Mouse (Mus musculus) liver, postnatal 0 days (tissue): ENCODE measurements at regions not wholly inside any gene's neighbourhood (a gene's known extent, or its start where the extent isn't known, plus 50 kb on each side); places are given as distances from the start of the nearest gene placed in this dataset.

Experiments
- ATAC-seq: fragments of 200-750 bp; cut with Nextera tagmentation; 2 replicates; pipeline ENCODE4 v1.8.0; 2017; ENCODE audit warnings: mild to moderate bottlenecking, moderate library complexity
- DNase-seq: peaks from one replicate; pipeline ENCODE4 v3.0.0-alpha.2; 2016
- H3K27ac ChIP-seq: fragments of 300-500 bp; sonication (generic); 2 replicates; pipeline ENCODE4 v1.5.1; 2014; ENCODE audit warnings: antibody characterized with exemption, moderate library complexity, mild to moderate bottlenecking, low read depth
- H3K27me3 ChIP-seq: fragments of 300-500 bp; sonication (generic); 2 replicates; pipeline ENCODE4 v1.6.1; 2014; ENCODE audit warnings: low read length, control low read depth, mixed read lengths; ENCODE audit not compliant: insufficient read depth
- H3K36me3 ChIP-seq: fragments of 300-500 bp; sonication (generic); replicated peaks from 2 replicates; pipeline ENCODE4 v1.6.1; 2014; ENCODE audit warnings: mild to moderate bottlenecking, control low read depth, low read length, moderate library complexity, mixed read lengths; ENCODE audit not compliant: insufficient read depth
- H3K4me1 ChIP-seq: fragments of 300-500 bp; sonication (generic); 2 replicates; pipeline ENCODE4 v1.6.1; 2014; ENCODE audit warnings: antibody characterized with exemption, mild to moderate bottlenecking, control low read depth; ENCODE audit not compliant: insufficient read depth
- H3K4me2 ChIP-seq: fragments of 300-500 bp; sonication (generic); 2 replicates; pipeline ENCODE4 v1.6.1; 2014; ENCODE audit warnings: low read depth, mild to moderate bottlenecking, low read length, moderate library complexity, mixed read lengths
- H3K4me3 ChIP-seq: fragments of 300-500 bp; sonication (generic); 2 replicates; pipeline ENCODE4 v1.5.1; 2014; ENCODE audit warnings: low read depth, low read length
- H3K9ac ChIP-seq: fragments of 300-500 bp; sonication (generic); replicated peaks from 2 replicates; pipeline ENCODE4 v1.6.1; 2014; ENCODE audit warnings: mild to moderate bottlenecking, moderate library complexity
- H3K9me3 ChIP-seq: fragments of 300-500 bp; sonication (generic); 2 replicates; pipeline ENCODE4 v1.6.1; 2016; ENCODE audit warnings: mild to moderate bottlenecking, control low read depth, low read length, mixed read lengths
- CTCF ChIP-seq: sonication (generic); IDR thresholded peaks from 2 replicates; pipeline ENCODE4 v1.5.1; 2016; ENCODE audit warnings: antibody characterized with exemption, low read depth
- EP300 ChIP-seq: IDR thresholded peaks from 2 replicates; pipeline ENCODE4 v1.6.1; 2016; ENCODE audit warnings: antibody characterized with exemption, low read depth, mild to moderate bottlenecking
- WGBS: fragments of 180-500 bp; shearing (Covaris S2); extraction: QIAGEN DNeasy Blood & Tissue Kit; methylation state at CpG from one replicate; pipeline ENCODE4 v1.1.7; 2014; ENCODE audit not compliant: insufficient replicate concordance; 5-methylcytosine and 5-hydroxymethylcytosine counted together

- H3K4me3 ChIP-seq, result no peak overlapping the region
- no peak for ATAC-seq
- 79% methylated on average over 2 of the region's 2 CpGs for WGBS
These were observed 427.5 kb downstream of the 9330182O14Rik start for GRCm38 (mm10) chr15:40561661-40562060.

DNA sequence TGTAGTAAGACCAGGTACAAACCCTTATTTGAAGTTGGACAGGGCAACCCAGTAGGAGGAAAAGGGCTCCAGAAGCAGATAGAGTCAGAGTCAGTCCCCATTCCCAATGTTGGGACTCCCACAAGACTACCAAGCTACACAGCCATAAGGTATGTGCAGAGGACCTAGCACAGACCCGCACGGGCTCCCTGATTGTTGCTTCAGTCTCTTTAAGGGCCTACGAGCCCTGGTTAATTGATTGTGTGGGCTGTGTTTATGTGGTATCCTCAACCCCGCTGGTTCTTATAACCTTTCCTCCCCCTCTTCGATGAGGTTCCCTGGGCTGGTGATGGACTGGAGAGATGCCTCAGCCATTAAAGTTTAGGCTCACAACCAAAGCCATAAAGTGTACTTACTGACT is 431.6 kb downstream of the 9330182O14Rik start:
- no peak for ATAC-seq
- H3K27ac ChIP-seq, result no peak overlapping the region
- WGBS, result 69% methylated on average over 5 of the region's 5 CpGs

More at GRCm38 (mm10) chr15:40561661-40562060, 427.5 kb downstream of the 9330182O14Rik start:
- H3K9me3 ChIP-seq, result no peaks in the 10 kb centered on the region
- H3K36me3 ChIP-seq, result no peaks in the 10 kb centered on the region
- no peak overlapping the region for H3K4me2 ChIP-seq
- no peak overlapping the region for H3K27ac ChIP-seq
- H3K4me1 ChIP-seq, result no peaks in the 10 kb centered on the region
- no peaks in the 10 kb centered on the region for H3K27me3 ChIP-seq
- H3K9ac ChIP-seq, result no peak overlapping the region
- TF ChIP-seq CTCF (no peak), EP300 (no peak)
- no peak for DNase-seq

GRCm38 (mm10) chr15:40566481-40566880 is 432.3 kb downstream of the 9330182O14Rik start:
- TF ChIP-seq CTCF, result no peak
- Histone ChIP-seq H3K4me2 (no peak overlapping the region), H3K36me3 (no peaks in the 10 kb centered on the region), H3K4me3 (no peak overlapping the region), H3K27ac (no peak overlapping the region), H3K4me1 (no peaks in the 10 kb centered on the region), H3K9ac (no peak overlapping the region), H3K9me3 (no peaks in the 10 kb centered on the region), H3K27me3 (no peaks in the 10 kb centered on the region)
- no peak for DNase-seq
- ATAC-seq, result no peak
- WGBS, result 21% methylated on average over 4 of the region's 4 CpGs

More for the DNA sequence above, 431.6 kb downstream of the 9330182O14Rik start:
- Histone ChIP-seq H3K4me3 (no peak overlapping the region), H3K9ac (no peak overlapping the region), H3K36me3 (no peaks in the 10 kb centered on the region), H3K4me1 (no peaks in the 10 kb centered on the region), H3K9me3 (no peaks in the 10 kb centered on the region), H3K27me3 (no peaks in the 10 kb centered on the region), H3K4me2 (no peak overlapping the region)
- no peak for DNase-seq
- TF ChIP-seq EP300 (no peak), CTCF (no peak)

- no peak for ATAC-seq
- no peaks in the 10 kb centered on the region for H3K9me3 ChIP-seq
- WGBS, result 70% methylated on average over 1 of the region's 1 CpGs
- H3K9ac ChIP-seq, result no peak overlapping the region
- no peak overlapping the region for H3K27ac ChIP-seq
- H3K4me1 ChIP-seq, result no peaks in the 10 kb centered on the region
- no peak overlapping the region for H3K4me2 ChIP-seq
- H3K4me3 ChIP-seq, result no peak overlapping the region
- H3K27me3 ChIP-seq, result no peaks in the 10 kb centered on the region
- no peak for DNase-seq
- H3K36me3 ChIP-seq, result no peaks in the 10 kb centered on the region
- no peak for TF ChIP-seq EP300
- no peak for TF ChIP-seq CTCF
These were observed 434.5 kb downstream of the 9330182O14Rik start for GRCm38 (mm10) chr15:40568701-40569100.
